Mouse (Mus musculus): Measurements from ENCODE around the gene Apc2. TPM values are rescaled to one million over a fixed set of nuclear protein-coding genes. Genes with fewer than 3 reads are reported as not detected.
A peak's percentile ranks its signal among the peaks of the same experiment; 100 is the strongest.

Gene Apc2
- polyA plus RNA-seq, 1 experiment, result 4.1 TPM

GRCm38 (mm10) chr10:80254331-80255297 lies 41.2 kb upstream of the Apc2 start:
- 93% methylated on average over 26 of the region's 26 CpGs for WGBS

GRCm38 (mm10) chr10:80255881-80256535 lies 39.8 kb upstream of the Apc2 start:
- H3K4me1 ChIP-seq (ENCODE audit: control insufficient read depth, insufficient read depth, low read length), result peaks cover 7% of the 10 kb centered on the region; the same call in 1 of the 2 replicates
- no peak for DNase-seq
- WGBS, result 85% methylated on average over 5 of the region's 5 CpGs
- TF ChIP-seq CTCF (IDR thresholded peaks at IDR 0.05; ENCODE audit: insufficient read depth, low read length) (no peak), POLR2A (IDR thresholded peaks at IDR 0.05; ENCODE audit: borderline replicate concordance, extremely low read depth, low read depth, low read length) (no peak)
- H3K4me3 ChIP-seq (replicated peaks; ENCODE audit: extremely low read depth, low read depth, low read length), result no peak overlapping the region

More at GRCm38 (mm10) chr10:80254331-80255297, 41.2 kb upstream of the Apc2 start:
- TF ChIP-seq CTCF (IDR thresholded peaks at IDR 0.05; ENCODE audit: insufficient read depth, low read length) (no peak), POLR2A (IDR thresholded peaks at IDR 0.05; ENCODE audit: borderline replicate concordance, extremely low read depth, low read depth, low read length) (no peak)
- Histone ChIP-seq H3K4me1 (ENCODE audit: control insufficient read depth, insufficient read depth, low read length) (peaks cover 4% of the 10 kb centered on the region), H3K4me3 (replicated peaks; ENCODE audit: extremely low read depth, low read depth, low read length) (no peak overlapping the region)
- no peak for DNase-seq

GRCm38 (mm10) chr10:80257936-80258335 lies 37.8 kb upstream of the Apc2 start:
- no peak for DNase-seq
- 84% methylated on average over 2 of the region's 2 CpGs for WGBS
- Histone ChIP-seq H3K4me3 (replicated peaks; ENCODE audit: extremely low read depth, low read depth, low read length) (no peak overlapping the region), H3K4me1 (ENCODE audit: control insufficient read depth, insufficient read depth, low read length) (peaks cover 7% of the 10 kb centered on the region; the same call in 1 of the 2 replicates)
- TF ChIP-seq CTCF (IDR thresholded peaks at IDR 0.05; ENCODE audit: insufficient read depth, low read length), result no peak
- TF ChIP-seq POLR2A (IDR thresholded peaks at IDR 0.05; ENCODE audit: borderline replicate concordance, extremely low read depth, low read depth, low read length), result no peak

GRCm38 (mm10) chr10:80258752-80259462 lies 36.9 kb upstream of the Apc2 start:
- Histone ChIP-seq H3K4me3 (replicated peaks; ENCODE audit: extremely low read depth, low read depth, low read length) (no peak overlapping the region), H3K4me1 (ENCODE audit: control insufficient read depth, insufficient read depth, low read length) (peaks cover 7% of the 10 kb centered on the region; the same call in 1 of the 2 replicates)
- WGBS, result 90% methylated on average over 14 of the region's 14 CpGs
- TF ChIP-seq POLR2A (IDR thresholded peaks at IDR 0.05; ENCODE audit: borderline replicate concordance, extremely low read depth, low read depth, low read length), result no peak
- TF ChIP-seq CTCF (IDR thresholded peaks at IDR 0.05; ENCODE audit: insufficient read depth, low read length), result no peak
- DNase-seq, result no peak

- WGBS, result 80% methylated on average over 6 of the region's 6 CpGs
- H3K4me3 ChIP-seq (replicated peaks; ENCODE audit: extremely low read depth, low read depth, low read length), result no peak overlapping the region
- no peak for TF ChIP-seq POLR2A (IDR thresholded peaks at IDR 0.05; ENCODE audit: borderline replicate concordance, extremely low read depth, low read depth, low read length)
- no peak for TF ChIP-seq CTCF (IDR thresholded peaks at IDR 0.05; ENCODE audit: insufficient read depth, low read length)
- DNase-seq, result no peak
- peaks cover 7% of the 10 kb centered on the region; the same call in 1 of the 2 replicates for H3K4me1 ChIP-seq (ENCODE audit: control insufficient read depth, insufficient read depth, low read length)
Measured at GRCm38 (mm10) chr10:80259463-80259805, 36.3 kb upstream of the Apc2 start.

- WGBS, result 11% methylated on average over 19 of the region's 19 CpGs
- no peak for TF ChIP-seq POLR2A (IDR thresholded peaks at IDR 0.05; ENCODE audit: borderline replicate concordance, extremely low read depth, low read depth, low read length)
- no peak for TF ChIP-seq CTCF (IDR thresholded peaks at IDR 0.05; ENCODE audit: insufficient read depth, low read length)
- Histone ChIP-seq H3K4me3 (replicated peaks; ENCODE audit: extremely low read depth, low read depth, low read length) (peak overlapping the region; percentile 61), H3K4me1 (ENCODE audit: control insufficient read depth, insufficient read depth, low read length) (peaks cover 7% of the 10 kb centered on the region; the same call in 1 of the 2 replicates)
- DNase-seq, result no peak
Measured at GRCm38 (mm10) chr10:80259861-80260641, 35.7 kb upstream of the Apc2 start.

- Histone ChIP-seq H3K4me1 (ENCODE audit: control insufficient read depth, insufficient read depth, low read length) (peaks cover 7% of the 10 kb centered on the region; the same call in 1 of the 2 replicates), H3K4me3 (replicated peaks; ENCODE audit: extremely low read depth, low read depth, low read length) (peak within 1 kb of the TSS; percentile 76)
- under 1% methylated on average over 49 of the region's 49 CpGs for WGBS
- DNase-seq, result peak; percentile 98
- TF ChIP-seq CTCF (IDR thresholded peaks at IDR 0.05; ENCODE audit: insufficient read depth, low read length) (no peak), POLR2A (IDR thresholded peaks at IDR 0.05; ENCODE audit: borderline replicate concordance, extremely low read depth, low read depth, low read length) (peak; percentile 86; the same call in 1 of the 2 replicates)
Measured at GRCm38 (mm10) chr10:80260642-80261584, 34.9 kb upstream of the Apc2 start, which contains the start of the genes Gamt and Dazap1. TSS of gene Gamt (minus strand) at chr10:80261012. TSS of gene Dazap1 (plus strand) at chr10:80261486.
